Mouse (Mus musculus) liver, embryonic 12.5 days (tissue): ENCODE results near the gene Bcl11a. TPM values are rescaled to one million over a fixed set of nuclear protein-coding genes. Genes with fewer than 3 reads are reported as not detected.

Experiments
- ATAC-seq: fragments of 200-750 bp; cut with Nextera tagmentation; 2 replicates; pipeline ENCODE4 v1.8.0; 2017; ENCODE audit warnings: moderate number of reproducible peaks, mild to moderate bottlenecking, moderate library complexity
- H3K27ac ChIP-seq: fragments of 300-500 bp; sonication (generic); 2 replicates; pipeline ENCODE4 v1.5.1; 2016; ENCODE audit warnings: mild to moderate bottlenecking
- H3K27me3 ChIP-seq: fragments of 300-500 bp; sonication (generic); replicated peaks from 2 replicates; pipeline ENCODE4 v1.6.1; 2016; ENCODE audit warnings: mild to moderate bottlenecking, moderate library complexity
- H3K36me3 ChIP-seq: fragments of 300-500 bp; sonication (generic); 2 replicates; pipeline ENCODE4 v1.6.1; 2016; ENCODE audit warnings: mild to moderate bottlenecking, moderate library complexity
- H3K4me1 ChIP-seq: fragments of 300-500 bp; sonication (generic); 2 replicates; pipeline ENCODE4 v1.6.1; 2016
- H3K4me2 ChIP-seq: fragments of 300-500 bp; sonication (generic); 2 replicates; pipeline ENCODE4 v1.6.1; 2016; ENCODE audit warnings: mild to moderate bottlenecking, moderate library complexity
- H3K4me3 ChIP-seq: fragments of 300-500 bp; sonication (generic); 2 replicates; pipeline ENCODE4 v1.5.1; 2016; ENCODE audit warnings: mild to moderate bottlenecking, moderate library complexity
- H3K9ac ChIP-seq: fragments of 300-500 bp; sonication (generic); 2 replicates; pipeline ENCODE4 v1.6.1; 2016; ENCODE audit warnings: mild to moderate bottlenecking, moderate library complexity
- H3K9me3 ChIP-seq: fragments of 300-500 bp; sonication (generic); replicated peaks from 2 replicates; pipeline ENCODE4 v1.6.1; 2016; ENCODE audit warnings: mild to moderate bottlenecking, moderate library complexity
- WGBS: fragments of 180-500 bp; shearing (Covaris S2); methylation state at CpG from one replicate; pipeline ENCODE4 v1.1.7; 2016; ENCODE audit not compliant: insufficient replicate concordance; 5-methylcytosine and 5-hydroxymethylcytosine counted together
- polyA plus RNA-seq: library from polyadenylated mRNA; unstranded; fragments of >200 nt; fragmentation: Nextera tagmentation; extraction: Ambion mirVana; gene quantifications from 2 replicates; pipeline ENCODE4 v1.2.1, GENCODE M21; 2016

Gene Bcl11a
- polyA plus RNA-seq, 1 experiment from 2014 or later: 53.4 TPM

- no peaks in the 10 kb centered on the region for H3K27me3 ChIP-seq
- H3K27ac ChIP-seq: no peak overlapping the region
- no peak overlapping the region for H3K9ac ChIP-seq
- no peak for ATAC-seq
- no peaks in the 10 kb centered on the region for H3K9me3 ChIP-seq
- 50% methylated on average over 7 of the region's 7 CpGs for WGBS
- H3K36me3 ChIP-seq: no peaks in the 10 kb centered on the region
- no peak overlapping the region for H3K4me3 ChIP-seq
- H3K4me1 ChIP-seq: peaks cover 13% of the 10 kb centered on the region
- no peak overlapping the region for H3K4me2 ChIP-seq
Observed at GRCm38 (mm10) chr11:24202641-24203361, 124.9 kb downstream of the Bcl11a start.

- H3K27ac ChIP-seq: no peak overlapping the region
- H3K9ac ChIP-seq: no peak overlapping the region
- H3K4me2 ChIP-seq: no peak overlapping the region
- no peaks in the 10 kb centered on the region for H3K27me3 ChIP-seq
- WGBS: 68% methylated on average over 1 of the region's 1 CpGs
- no peak for ATAC-seq
- H3K9me3 ChIP-seq: no peaks in the 10 kb centered on the region
- peaks cover 13% of the 10 kb centered on the region for H3K4me1 ChIP-seq
- no peaks in the 10 kb centered on the region for H3K36me3 ChIP-seq
- no peak overlapping the region for H3K4me3 ChIP-seq
Observed at GRCm38 (mm10) chr11:24203489-24203888, 125.6 kb downstream of the Bcl11a start.

GRCm38 (mm10) chr11:24208951-24209351 lies 131.1 kb downstream of the Bcl11a start:
- WGBS: 50% methylated on average over 6 of the region's 6 CpGs
- Histone ChIP-seq H3K4me2 (no peak overlapping the region), H3K27ac (no peak overlapping the region), H3K9ac (no peak overlapping the region), H3K4me3 (no peak overlapping the region), H3K36me3 (no peaks in the 10 kb centered on the region), H3K27me3 (no peaks in the 10 kb centered on the region), H3K9me3 (no peaks in the 10 kb centered on the region), H3K4me1 (peaks cover 5% of the 10 kb centered on the region)
- no peak for ATAC-seq

- no peaks in the 10 kb centered on the region for H3K27me3 ChIP-seq
- H3K4me2 ChIP-seq: no peak overlapping the region
- no peaks in the 10 kb centered on the region for H3K36me3 ChIP-seq
- peaks cover 14% of the 10 kb centered on the region for H3K4me1 ChIP-seq
- H3K27ac ChIP-seq: no peak overlapping the region
- no peaks in the 10 kb centered on the region for H3K9me3 ChIP-seq
- H3K9ac ChIP-seq: no peak overlapping the region
- WGBS: 38% methylated on average over 3 of the region's 3 CpGs
- H3K4me3 ChIP-seq: no peak overlapping the region
- ATAC-seq: no peak
Observed at GRCm38 (mm10) chr11:24214509-24215134, 136.8 kb downstream of the Bcl11a start.

GRCm38 (mm10) chr11:24217741-24218333 lies 140.0 kb downstream of the Bcl11a start:
- Histone ChIP-seq H3K27ac (no peak overlapping the region), H3K9me3 (no peaks in the 10 kb centered on the region)
- no peak for ATAC-seq

GRCm38 (mm10) chr11:24221601-24222307 lies 143.9 kb downstream of the Bcl11a start:
- Histone ChIP-seq H3K9ac (no peak overlapping the region), H3K4me3 (no peak overlapping the region), H3K9me3 (no peaks in the 10 kb centered on the region), H3K4me1 (peaks cover 6% of the 10 kb centered on the region; the same call in 1 of the 2 replicates), H3K36me3 (no peaks in the 10 kb centered on the region), H3K27ac (no peak overlapping the region), H3K4me2 (no peak overlapping the region), H3K27me3 (no peaks in the 10 kb centered on the region)
- WGBS: 53% methylated on average over 4 of the region's 4 CpGs
- no peak for ATAC-seq

More at GRCm38 (mm10) chr11:24217741-24218333, 140.0 kb downstream of the Bcl11a start:
- Histone ChIP-seq H3K4me2 (no peak overlapping the region), H3K4me3 (no peak overlapping the region), H3K36me3 (no peaks in the 10 kb centered on the region), H3K9ac (no peak overlapping the region), H3K27me3 (no peaks in the 10 kb centered on the region), H3K4me1 (peaks cover 14% of the 10 kb centered on the region)
- WGBS: 69% methylated on average over 6 of the region's 6 CpGs

Other genes starting within 250 kb of the Bcl11a start
- gene Papolg, start 182.8 kb upstream of the Bcl11a start, polyA plus RNA-seq: 7.0 and 7.5 TPM in 2 replicates
- gene A830031A19Rik, start 3.0 kb upstream of the Bcl11a start, polyA plus RNA-seq: not detected in 2 replicates